Mouse (Mus musculus): ENCODE data around the gene Gm10999. TPM values are rescaled to one million over a fixed set of nuclear protein-coding genes. Genes with fewer than 3 reads are reported as not detected.
"Not testable (repeated sequence)": the region's sequence is repeated elsewhere in the genome, so short reads cannot be mapped to it uniquely, and the experiment has no call there.

Gene Gm10999
- not detected in 2 replicates for polyA plus RNA-seq (2012; rRNA removed)

DNA sequence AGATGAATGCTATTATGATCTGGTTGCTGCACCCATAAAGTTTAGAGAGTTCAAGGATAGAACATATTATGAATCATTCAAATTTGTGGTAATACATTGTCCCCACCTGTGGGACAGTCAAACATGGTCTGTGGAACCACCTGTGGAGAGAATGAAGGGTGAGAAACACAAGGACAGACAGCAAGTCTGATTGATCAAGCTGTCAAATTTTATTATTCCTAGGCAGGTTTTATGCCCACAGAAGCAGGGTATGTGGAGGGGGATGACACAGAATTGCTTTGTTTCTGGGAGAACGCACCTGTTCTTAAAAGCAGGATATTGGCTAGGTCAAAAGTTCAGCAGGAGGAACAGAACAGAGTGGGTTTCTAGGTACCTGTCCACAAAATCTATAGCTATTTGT is at the start of gene Gm10999:
TSS of gene Gm10999 (minus strand) at position 101 of the 400 bp plus-strand sequence.
- H3K27me3 ChIP-seq (ENCODE audit: control insufficient read depth, insufficient read depth, low read length) = no peaks in the 10 kb centered on the region; the same call in 1 of the 2 replicates
- no peak within 1 kb of the TSS for H3K4me3 ChIP-seq (replicated peaks; ENCODE audit: insufficient read depth, low read depth, low read length)
- H3K4me1 ChIP-seq (ENCODE audit: control insufficient read depth, insufficient read depth, low read length) = no peaks in the 10 kb centered on the region
- TF ChIP-seq CTCF (IDR thresholded peaks at IDR 0.05; ENCODE audit: borderline replicate concordance, insufficient read depth, low read depth, low read length) (no peak), POLR2A (IDR thresholded peaks at IDR 0.05; ENCODE audit: borderline replicate concordance, insufficient read depth, low read length) (no peak)
- no peak for DNase-seq
- H3K27ac ChIP-seq (ENCODE audit: insufficient read depth, low read length) = no peak within 1 kb of the TSS
- 97% methylated on average over 1 of the region's 1 CpGs for WGBS

GRCm38 (mm10) chr8:129133475-129133874 is 2.0 kb upstream of the Gm10999 start:
- Histone ChIP-seq H3K4me1 (ENCODE audit: control insufficient read depth, insufficient read depth, low read length) (no peaks in the 10 kb centered on the region), H3K4me3 (replicated peaks; ENCODE audit: insufficient read depth, low read depth, low read length) (no peak overlapping the region), H3K27me3 (ENCODE audit: control insufficient read depth, insufficient read depth, low read length) (no peaks in the 10 kb centered on the region; the same call in 1 of the 2 replicates), H3K27ac (ENCODE audit: insufficient read depth, low read length) (no peak overlapping the region)
- DNase-seq = no peak
- no peak for TF ChIP-seq POLR2A (IDR thresholded peaks at IDR 0.05; ENCODE audit: borderline replicate concordance, insufficient read depth, low read length)
- TF ChIP-seq CTCF (IDR thresholded peaks at IDR 0.05; ENCODE audit: borderline replicate concordance, insufficient read depth, low read depth, low read length) = no peak

DNA sequence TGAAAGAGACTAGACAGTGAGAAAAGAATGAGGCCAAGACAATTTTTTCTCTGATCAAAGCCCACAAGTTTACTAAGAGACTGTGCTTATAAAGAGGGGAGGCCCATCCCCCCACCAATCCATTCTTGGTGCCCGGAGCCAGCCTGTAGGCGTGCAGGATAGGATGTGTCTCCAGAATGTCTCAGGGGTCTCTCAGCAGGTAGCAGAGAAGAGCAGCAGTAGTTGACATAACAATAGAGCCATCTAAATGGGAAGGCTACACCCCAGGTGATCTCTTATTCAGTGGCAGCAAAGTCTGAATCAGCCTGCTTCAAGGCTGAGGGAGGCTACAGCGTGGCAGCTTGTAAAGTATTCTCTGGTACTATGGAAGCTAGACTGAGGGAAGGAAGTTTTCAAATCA is 15.7 kb downstream of the Gm10999 start:
- not testable (repeated sequence) for H3K4me3 ChIP-seq (replicated peaks; ENCODE audit: insufficient read depth, low read depth, low read length); H3K27ac ChIP-seq (ENCODE audit: insufficient read depth, low read length); H3K27me3 ChIP-seq (ENCODE audit: control insufficient read depth, insufficient read depth, low read length); H3K4me1 ChIP-seq (ENCODE audit: control insufficient read depth, insufficient read depth, low read length); DNase-seq
- WGBS = 7% methylated on average over 3 of the region's 3 CpGs

Other genes with a start within 250 kb of the Gm10999 start
- gene Ccdc7a, start 66.1 kb downstream of the Gm10999 start, polyA plus RNA-seq (2012; rRNA removed) = not detected in 2 replicates
- not detected in 2 replicates for gene Ccdc7b, start 64.5 kb downstream of the Gm10999 start, polyA plus RNA-seq (2012; rRNA removed)
- gene 2610044O15Rik8, start 102.7 kb upstream of the Gm10999 start, polyA plus RNA-seq (2012; rRNA removed) = 16.7 and 16.9 TPM in 2 replicates

Measured in cerebellum, adult 2 months (tissue).